Mouse (Mus musculus) kidney, embryonic 14.5 days (tissue): ENCODE data around the gene Gm49340. TPM values are rescaled to one million over a fixed set of nuclear protein-coding genes. Genes with fewer than 3 reads are reported as not detected.
A peak's percentile ranks its signal among the peaks of the same experiment; 100 is the strongest.
"Not testable (repeated sequence)": the region's sequence is repeated elsewhere in the genome, so short reads cannot be mapped to it uniquely, and the experiment has no call there.

Experiments
- ATAC-seq: fragments of 200-750 bp; cut with Nextera tagmentation; 2 replicates; pipeline ENCODE4 v1.8.0; 2017; ENCODE audit warnings: moderate number of reproducible peaks, mild to moderate bottlenecking, moderate TSS enrichment, moderate library complexity; ENCODE audit not compliant: low FRiP score, low TSS enrichment
- H3K27ac ChIP-seq: fragments of 300-500 bp; sonication (generic); 2 replicates; pipeline ENCODE4 v1.5.1; 2014; ENCODE audit warnings: low read depth, mild to moderate bottlenecking, low read length, moderate library complexity, mixed read lengths
- H3K27me3 ChIP-seq: fragments of 300-500 bp; sonication (generic); 2 replicates; pipeline ENCODE4 v1.6.1; 2014; ENCODE audit warnings: mild to moderate bottlenecking, low read length; ENCODE audit not compliant: control insufficient read depth, insufficient read depth
- H3K36me3 ChIP-seq: fragments of 300-500 bp; sonication (generic); 2 replicates; pipeline ENCODE4 v1.6.1; 2014; ENCODE audit warnings: low read length, mixed read lengths; ENCODE audit not compliant: control insufficient read depth, insufficient read depth
- H3K4me1 ChIP-seq: fragments of 300-500 bp; sonication (generic); 2 replicates; pipeline ENCODE4 v1.6.1; 2014; ENCODE audit warnings: low read length, mixed read lengths; ENCODE audit not compliant: control insufficient read depth, insufficient read depth
- H3K4me2 ChIP-seq: fragments of 300-500 bp; sonication (generic); replicated peaks from 2 replicates; pipeline ENCODE4 v1.6.1; 2014; ENCODE audit warnings: low read depth, mild to moderate bottlenecking, low read length
- H3K4me3 ChIP-seq: fragments of 300-500 bp; sonication (generic); 2 replicates; pipeline ENCODE4 v1.5.1; 2014; ENCODE audit warnings: mild to moderate bottlenecking, low read length
- H3K9ac ChIP-seq: fragments of 300-500 bp; sonication (generic); 2 replicates; pipeline ENCODE4 v1.6.1; 2014; ENCODE audit warnings: low read depth, mild to moderate bottlenecking, low read length, moderate library complexity
- H3K9me3 ChIP-seq: fragments of 300-500 bp; sonication (generic); 2 replicates; pipeline ENCODE4 v1.6.1; 2016; ENCODE audit warnings: low read length; ENCODE audit not compliant: control insufficient read depth
- WGBS: fragments of 180-500 bp; shearing (Covaris S2); extraction: QIAGEN DNeasy Blood & Tissue Kit; methylation state at CpG from one replicate; pipeline ENCODE4 v1.1.7; 2014; 5-methylcytosine and 5-hydroxymethylcytosine counted together
- polyA plus RNA-seq: library from polyadenylated mRNA; unstranded; fragments of >200 nt; fragmentation: Nextera tagmentation; extraction: Ambion mirVana; gene quantifications from 2 replicates; pipeline ENCODE4 v1.2.1, GENCODE M21; 2014

Gene Gm49340
- polyA plus RNA-seq, 1 experiment from 2014 or later: not detected

GRCm38 (mm10) chr11:73318581-73318980, 11.0 kb upstream of the Gm49340 start:
- not testable (repeated sequence) for ATAC-seq, H3K9ac ChIP-seq, H3K4me2 ChIP-seq, H3K9me3 ChIP-seq, H3K27me3 ChIP-seq, H3K4me3 ChIP-seq, H3K27ac ChIP-seq, H3K4me1 ChIP-seq, H3K36me3 ChIP-seq
- 73% methylated on average over 2 of the region's 2 CpGs for WGBS

GRCm38 (mm10) chr11:73321064-73321463, 8.5 kb upstream of the Gm49340 start:
- not testable (repeated sequence) for H3K9me3 ChIP-seq
- 95% methylated on average over 13 of the region's 13 CpGs for WGBS

GRCm38 (mm10) chr11:73323906-73324830, 5.4 kb upstream of the Gm49340 start:
- no peak for ATAC-seq
- no peaks in the 10 kb centered on the region for H3K4me1 ChIP-seq
- H3K9me3 ChIP-seq: no peaks in the 10 kb centered on the region
- WGBS: 66% methylated on average over 9 of the region's 9 CpGs
- H3K36me3 ChIP-seq: no peaks in the 10 kb centered on the region
- no peak overlapping the region for H3K27ac ChIP-seq
- H3K4me2 ChIP-seq: no peak overlapping the region
- no peak overlapping the region for H3K4me3 ChIP-seq
- no peaks in the 10 kb centered on the region for H3K27me3 ChIP-seq
- H3K9ac ChIP-seq: no peak overlapping the region

More at GRCm38 (mm10) chr11:73321064-73321463, 8.5 kb upstream of the Gm49340 start:
- H3K4me3 ChIP-seq, H3K4me2 ChIP-seq, H3K9ac ChIP-seq, H3K36me3 ChIP-seq, H3K27ac ChIP-seq, H3K4me1 ChIP-seq, ATAC-seq, H3K27me3 ChIP-seq: not testable (repeated sequence)

GRCm38 (mm10) chr11:73326485-73326886, 3.1 kb upstream of the Gm49340 start:
- H3K4me3 ChIP-seq: no peak overlapping the region; the same call in 1 of the 2 replicates
- no peaks in the 10 kb centered on the region for H3K36me3 ChIP-seq
- WGBS: 13% methylated on average over 12 of the region's 12 CpGs
- no peak overlapping the region for H3K9ac ChIP-seq
- no peaks in the 10 kb centered on the region for H3K4me1 ChIP-seq
- H3K27ac ChIP-seq: 0 out of 2 replicates have a peak overlapping the region, but pooled peaks have one; percentile 14
- H3K27me3 ChIP-seq: no peaks in the 10 kb centered on the region
- H3K4me2 ChIP-seq: peak overlapping the region; percentile 30
- ATAC-seq: peak; percentile 60; the same call in 1 of the 2 replicates
- H3K9me3 ChIP-seq: no peaks in the 10 kb centered on the region

- H3K9ac ChIP-seq: no peak overlapping the region
- no peak overlapping the region for H3K4me2 ChIP-seq
- H3K4me1 ChIP-seq: no peaks in the 10 kb centered on the region
- ATAC-seq: no peak
- H3K36me3 ChIP-seq: no peaks in the 10 kb centered on the region
- 66% methylated on average over 4 of the region's 4 CpGs for WGBS
- no peaks in the 10 kb centered on the region for H3K9me3 ChIP-seq
- no peak overlapping the region for H3K27ac ChIP-seq
- no peaks in the 10 kb centered on the region for H3K27me3 ChIP-seq
- no peak overlapping the region for H3K4me3 ChIP-seq
Measured at GRCm38 (mm10) chr11:73327361-73327760, 2.2 kb upstream of the Gm49340 start.

GRCm38 (mm10) chr11:73333357-73333756, 3.8 kb downstream of the Gm49340 start:
- H3K27ac ChIP-seq: no peak overlapping the region
- no peak overlapping the region for H3K4me2 ChIP-seq
- no peaks in the 10 kb centered on the region for H3K4me1 ChIP-seq
- H3K9ac ChIP-seq: no peak overlapping the region
- no peaks in the 10 kb centered on the region for H3K36me3 ChIP-seq
- WGBS: 76% methylated on average over 2 of the region's 2 CpGs
- H3K9me3 ChIP-seq: no peaks in the 10 kb centered on the region
- ATAC-seq: no peak
- no peak overlapping the region for H3K4me3 ChIP-seq
- H3K27me3 ChIP-seq: no peaks in the 10 kb centered on the region

GRCm38 (mm10) chr11:73336919-73337318, 7.4 kb downstream of the Gm49340 start:
- no peaks in the 10 kb centered on the region for H3K27me3 ChIP-seq
- H3K36me3 ChIP-seq: no peaks in the 10 kb centered on the region
- 75% methylated on average over 4 of the region's 4 CpGs for WGBS
- H3K9me3 ChIP-seq: no peaks in the 10 kb centered on the region
- no peak for ATAC-seq
- H3K27ac ChIP-seq: no peak overlapping the region
- H3K4me3 ChIP-seq: no peak overlapping the region
- no peak overlapping the region for H3K9ac ChIP-seq
- H3K4me2 ChIP-seq: no peak overlapping the region
- H3K4me1 ChIP-seq: no peaks in the 10 kb centered on the region

GRCm38 (mm10) chr11:73350483-73350882, 20.9 kb downstream of the Gm49340 start, which contains the start of gene Olfr20:
TSS of gene Olfr20 (plus strand) at chr11:73350783.
- WGBS: 50% methylated on average over 3 of the region's 3 CpGs
- Histone ChIP-seq H3K9me3 (no peaks in the 10 kb centered on the region), H3K4me3 (no peak within 1 kb of the TSS), H3K4me1 (no peaks in the 10 kb centered on the region), H3K27me3 (no peaks in the 10 kb centered on the region), H3K9ac (no peak within 1 kb of the TSS), H3K4me2 (no peak within 1 kb of the TSS), H3K27ac (no peak within 1 kb of the TSS), H3K36me3 (no peaks in the 10 kb centered on the region)
- no peak for ATAC-seq

- Histone ChIP-seq H3K4me1 (no peaks in the 10 kb centered on the region), H3K36me3 (no peaks in the 10 kb centered on the region), H3K9ac (no peak within 1 kb of the TSS), H3K27ac (no peak within 1 kb of the TSS), H3K4me2 (no peak within 1 kb of the TSS), H3K4me3 (no peak within 1 kb of the TSS), H3K9me3 (no peaks in the 10 kb centered on the region), H3K27me3 (no peaks in the 10 kb centered on the region)
- WGBS: 87% methylated on average over 2 of the region's 2 CpGs
- no peak for ATAC-seq
Measured at GRCm38 (mm10) chr11:73370946-73371345, 41.4 kb downstream of the Gm49340 start, which contains the start of gene Olfr376. TSS of gene Olfr376 (plus strand) at chr11:73371246.
